Mouse (Mus musculus) frontal cortex, postnatal 36 days (tissue): Measurements from ENCODE around the gene Anapc5.

Source experiments
- DNase-seq, 2 experiments: peaks; one replicate each; pipeline ENCODE4 v3.0.0; 2022; ENCODE audit warnings: low spot score in 2 of 2

Gene Anapc5

DNA sequence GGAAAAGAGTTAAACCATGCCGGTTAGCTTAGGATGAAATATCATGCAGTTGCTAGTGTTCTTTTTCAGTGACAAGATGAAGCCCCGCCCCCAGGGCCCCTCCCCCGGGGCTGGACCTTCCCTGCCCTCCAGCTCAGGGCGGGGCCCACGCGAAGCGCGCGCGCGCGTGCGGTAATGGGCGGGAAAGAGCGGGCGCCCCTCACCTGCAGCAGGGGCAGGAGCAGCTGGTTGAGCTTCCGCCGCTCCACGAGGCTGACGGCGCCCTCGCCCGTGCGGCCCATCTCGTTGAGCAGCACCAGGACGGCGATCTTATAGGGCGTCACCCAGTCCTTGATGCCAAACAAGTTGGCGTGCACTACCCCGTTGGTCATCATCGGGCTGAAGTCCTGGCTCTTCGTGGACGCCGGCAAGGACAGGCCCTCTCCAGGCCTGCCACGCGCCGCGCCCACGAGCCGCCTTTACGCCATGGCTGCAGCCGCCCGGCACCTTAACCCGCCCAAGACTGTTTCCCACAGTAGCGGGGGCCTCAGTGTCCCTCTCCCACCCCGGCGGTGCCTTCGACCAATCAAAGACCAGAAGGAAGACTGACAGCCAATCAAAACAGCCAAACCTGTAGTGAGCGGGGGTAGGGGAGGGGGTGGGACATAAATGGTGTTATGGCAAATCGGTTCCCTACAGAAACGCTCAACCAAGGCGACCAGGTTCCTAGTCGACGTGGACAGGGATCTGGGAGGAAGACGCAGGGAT is at the start of gene Anapc5:
Gene Anapc5, minus strand, starts transcription at position 563 of the 747 bp plus-strand sequence.
- DNase-seq: peak; percentile 89 to 90

GRCm38 (mm10) chr5:122863053-122863452 is 41.9 kb upstream of the Anapc5 start:
- DNase-seq: no peak

DNA sequence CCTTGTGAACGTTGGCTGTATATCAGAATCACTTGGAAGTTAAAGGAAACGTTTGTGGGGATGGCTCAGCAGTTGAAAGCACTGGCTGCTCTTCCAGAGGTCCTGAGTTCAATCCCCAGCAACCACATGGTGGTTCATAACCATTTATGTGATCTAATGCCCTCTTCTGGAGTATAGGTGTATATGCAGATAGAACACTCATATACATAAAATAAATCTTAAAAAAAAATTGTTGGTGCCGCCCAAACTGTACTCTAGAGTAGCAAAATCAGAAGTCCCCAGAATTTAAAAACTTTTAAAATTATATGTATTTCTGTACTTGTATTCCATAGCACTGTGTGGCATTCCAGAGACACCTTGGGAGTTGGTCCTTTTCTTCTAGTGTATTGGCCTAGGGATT is 34.7 kb upstream of the Anapc5 start:
- no peak for DNase-seq

DNA sequence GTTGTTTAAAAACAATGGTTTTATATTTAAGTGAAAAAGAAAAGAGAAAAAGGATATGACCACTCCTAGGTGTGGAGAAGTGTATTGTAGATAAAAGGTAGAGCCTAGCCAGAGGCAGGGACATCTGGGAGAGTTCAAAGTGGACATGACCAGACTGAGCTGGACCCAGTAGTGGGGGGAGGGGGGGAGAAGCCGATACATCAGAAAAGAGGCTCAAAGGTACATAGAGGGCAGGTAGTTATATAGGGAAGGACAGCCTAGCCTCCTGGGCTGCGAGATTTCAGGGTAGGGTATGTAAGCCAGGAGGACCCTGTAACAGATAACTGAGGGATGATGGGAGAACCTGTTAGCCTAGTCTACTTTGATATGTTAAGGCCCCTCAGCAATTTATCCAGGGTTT is 31.5 kb upstream of the Anapc5 start:
- DNase-seq: no peak

GRCm38 (mm10) chr5:122850319-122851002 is 29.3 kb upstream of the Anapc5 start:
- peak; percentile 21 to 37 for DNase-seq

- peak; percentile 95 to 96 for DNase-seq
Observed at GRCm38 (mm10) chr5:122849521-122850318, 28.6 kb upstream of the Anapc5 start, which contains the start of gene Rnf34. Gene Rnf34, plus strand, starts transcription at chr5:122850048.

- no peak for DNase-seq
Observed at GRCm38 (mm10) chr5:122843799-122844198, 22.7 kb upstream of the Anapc5 start.

GRCm38 (mm10) chr5:122841126-122841525 is 20.0 kb upstream of the Anapc5 start:
- DNase-seq: no peak

DNA sequence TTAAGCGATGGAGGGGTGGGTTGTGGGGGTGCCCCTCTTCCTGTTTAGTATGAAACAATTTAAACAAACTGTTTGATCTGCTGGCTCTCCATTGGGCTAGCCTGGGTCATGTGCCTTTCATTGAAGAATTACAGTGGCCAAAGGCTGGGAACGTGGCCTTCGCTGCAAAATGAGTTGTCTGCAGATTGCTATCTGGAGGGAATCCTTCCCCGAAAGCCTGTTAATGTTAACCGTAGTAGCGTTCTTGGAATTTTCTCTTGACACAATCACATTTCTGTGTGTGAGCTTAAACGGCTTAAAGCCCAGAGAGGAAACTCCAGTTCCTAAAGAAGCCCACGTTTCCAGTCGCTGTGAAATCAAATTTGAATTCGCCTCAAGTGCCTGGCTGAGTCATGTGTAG is 11.9 kb upstream of the Anapc5 start:
- DNase-seq: peak in 1 of 2 experiments; percentile 23

DNA sequence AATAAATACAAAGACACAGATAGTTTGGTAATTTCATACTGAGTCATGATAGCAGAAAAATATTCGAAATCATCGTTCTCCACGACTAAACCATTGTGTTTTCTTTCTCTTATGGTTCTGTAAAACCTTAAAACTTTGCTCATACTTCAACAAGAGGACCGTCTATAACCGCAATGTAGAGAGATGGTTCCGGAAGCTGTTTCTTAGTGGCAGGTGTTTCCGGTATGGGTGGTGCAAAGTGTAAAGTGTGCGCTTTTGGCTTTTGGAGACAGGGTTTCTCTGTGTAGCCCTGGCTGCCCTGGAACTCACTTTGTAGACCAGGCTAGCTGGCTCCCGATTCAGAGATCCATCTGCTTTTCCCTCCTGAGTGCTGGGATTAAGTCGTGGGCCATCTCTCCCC is 11.4 kb upstream of the Anapc5 start:
- DNase-seq: no peak

- no peak for DNase-seq
Observed at GRCm38 (mm10) chr5:122825099-122825498, 4.0 kb upstream of the Anapc5 start.

DNA sequence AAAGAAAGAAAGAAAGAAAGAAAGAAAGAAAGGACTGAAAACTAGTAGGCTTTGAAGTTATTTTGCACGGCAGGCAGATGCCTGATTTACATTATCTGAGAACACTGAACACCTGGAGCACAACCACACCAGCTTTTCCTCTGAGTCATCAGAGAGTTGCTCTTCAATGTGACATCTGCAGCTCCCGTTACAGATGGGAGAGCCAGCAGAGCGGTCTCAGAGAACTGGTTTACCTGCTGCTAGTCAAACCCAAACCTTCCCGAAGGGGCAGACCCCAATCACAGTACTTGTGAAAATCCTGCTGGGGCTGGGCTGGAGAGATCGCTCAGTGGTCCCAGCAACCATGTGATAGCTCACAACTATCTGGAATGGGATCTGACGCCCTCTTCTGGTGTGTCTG is 3.3 kb upstream of the Anapc5 start:
- DNase-seq: no peak

DNA sequence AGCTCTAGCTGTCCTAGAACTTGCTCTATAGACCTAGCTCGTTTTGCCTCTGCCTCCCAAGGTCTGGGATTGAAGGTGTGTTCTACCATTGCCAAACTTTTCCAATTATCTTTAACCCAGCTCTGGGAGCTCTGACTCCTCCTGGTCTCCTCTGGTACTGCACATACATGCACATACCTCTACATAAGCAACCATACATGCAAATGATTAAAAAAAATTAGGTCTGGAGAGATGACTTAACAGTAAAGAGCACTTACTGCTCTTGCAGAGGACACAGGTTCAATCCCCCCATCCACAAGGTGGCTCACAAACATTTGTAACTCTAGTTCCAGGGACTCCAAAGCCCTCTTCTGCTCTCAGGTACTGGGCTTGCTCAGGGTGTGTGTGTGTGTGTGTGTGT is 2.8 kb upstream of the Anapc5 start:
- DNase-seq: no peak

DNA sequence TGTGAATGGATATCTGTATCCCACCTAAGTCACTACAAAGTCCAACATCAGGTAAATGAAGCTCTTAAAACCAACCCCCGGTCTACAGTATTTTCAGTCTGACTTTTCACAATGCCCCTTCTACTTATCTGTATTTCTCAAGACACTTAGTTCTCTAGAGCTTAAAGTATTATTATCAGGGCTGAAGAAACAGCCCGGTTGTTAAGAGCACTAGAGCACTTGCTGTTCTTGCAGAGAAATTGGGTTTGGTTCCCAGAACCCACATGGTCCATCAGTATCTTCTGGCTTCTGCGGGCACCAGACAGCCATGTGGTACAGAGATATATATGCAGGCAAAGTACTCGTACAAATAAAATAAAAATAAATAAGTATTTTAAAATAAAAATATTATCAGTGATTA is 1.3 kb upstream of the Anapc5 start:
- no peak for DNase-seq

DNA sequence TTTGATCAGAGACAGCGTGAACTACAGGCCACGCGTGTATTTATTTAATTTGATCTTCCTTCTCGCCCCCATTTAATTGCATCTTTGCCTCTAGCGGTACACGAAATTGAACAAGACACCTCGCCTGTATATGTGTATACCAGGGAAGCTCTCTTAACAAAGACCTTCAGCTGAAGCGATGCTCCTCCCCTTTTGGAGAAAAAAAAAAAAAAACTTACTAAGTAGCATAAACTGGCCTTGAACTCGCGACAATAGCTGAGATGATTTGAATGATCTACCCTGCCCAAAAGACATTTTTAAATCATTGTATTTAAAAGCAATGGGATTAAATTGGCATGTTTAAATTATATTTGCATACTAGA is 366 bp upstream of the Anapc5 start:
- no peak for DNase-seq

- no peak for DNase-seq
Observed at GRCm38 (mm10) chr5:122812699-122813098, 8.4 kb downstream of the Anapc5 start.

DNA sequence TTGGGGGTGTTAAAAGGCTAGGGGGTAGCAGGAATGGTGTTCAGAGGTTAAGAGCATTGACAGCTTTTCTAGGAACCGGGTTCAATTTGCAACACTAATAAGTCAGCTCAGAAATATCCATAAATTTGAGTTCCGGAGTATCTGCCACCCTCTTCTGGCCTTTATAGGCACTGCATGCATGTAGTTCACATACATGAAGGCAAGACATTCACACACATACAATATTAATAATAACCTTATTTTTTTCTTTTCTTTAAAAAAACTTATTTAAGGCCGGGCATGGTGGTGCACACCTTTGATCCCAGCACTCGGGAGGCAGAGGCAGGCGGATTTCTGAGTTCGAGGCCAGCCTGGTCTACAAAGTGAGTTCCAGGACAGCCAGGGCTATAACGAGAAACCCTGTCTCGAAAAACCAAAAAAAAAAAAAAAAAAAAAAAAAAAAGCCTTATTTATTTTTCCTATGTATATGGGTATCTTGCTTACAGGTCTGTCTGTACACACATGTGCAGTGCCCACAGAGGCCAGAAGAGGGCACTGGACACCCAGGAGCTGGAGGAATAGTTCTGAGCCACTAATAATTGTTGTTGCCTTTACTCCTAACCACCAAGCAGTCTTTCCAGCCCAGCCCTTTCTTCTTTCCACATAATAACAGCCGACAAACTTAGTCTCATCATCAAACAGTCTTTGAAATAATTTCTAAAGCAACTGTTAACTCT is 9.6 kb downstream of the Anapc5 start:
- peak; percentile 26 to 46 for DNase-seq

GRCm38 (mm10) chr5:122805503-122805902 is 15.6 kb downstream of the Anapc5 start:
- DNase-seq: no peak

DNA sequence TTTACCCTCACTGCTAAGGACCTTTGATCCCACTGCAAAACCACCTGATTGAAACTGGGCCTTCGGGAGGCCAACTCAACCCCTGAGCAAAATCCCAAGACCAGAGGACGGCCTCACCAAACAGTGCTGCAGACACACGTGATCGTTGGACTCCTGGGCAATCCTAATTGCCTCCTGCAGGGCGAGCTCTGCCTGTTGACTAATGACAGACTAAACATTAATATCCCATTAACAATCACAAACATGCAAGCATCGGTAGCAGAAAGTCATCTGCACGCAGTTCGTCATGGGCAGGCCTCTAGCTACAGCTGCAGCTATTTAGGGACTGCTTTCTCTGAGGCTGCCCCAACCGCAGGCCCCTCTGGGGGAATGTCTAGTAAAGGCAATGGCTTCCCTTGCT is 18.4 kb downstream of the Anapc5 start:
- no peak for DNase-seq

DNA sequence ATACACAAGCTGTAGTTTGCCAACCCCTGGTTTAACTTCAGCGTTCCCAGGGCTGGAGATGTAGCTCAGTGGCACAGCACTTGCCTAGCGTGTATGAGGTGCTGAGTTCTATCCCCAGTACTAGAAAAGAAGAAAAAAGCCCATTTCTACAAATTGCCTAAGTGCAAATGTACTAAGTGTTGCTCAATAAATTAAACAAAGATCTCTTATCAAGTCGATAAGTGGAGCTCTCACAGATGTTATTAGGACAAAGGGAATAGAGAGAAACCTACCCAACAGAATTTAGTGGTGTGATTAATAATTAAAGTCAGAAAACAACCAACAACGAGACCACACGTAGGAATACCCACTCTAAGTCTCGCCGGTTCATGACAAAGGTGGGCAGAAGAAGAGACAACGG is 19.5 kb downstream of the Anapc5 start:
- no peak for DNase-seq

DNA sequence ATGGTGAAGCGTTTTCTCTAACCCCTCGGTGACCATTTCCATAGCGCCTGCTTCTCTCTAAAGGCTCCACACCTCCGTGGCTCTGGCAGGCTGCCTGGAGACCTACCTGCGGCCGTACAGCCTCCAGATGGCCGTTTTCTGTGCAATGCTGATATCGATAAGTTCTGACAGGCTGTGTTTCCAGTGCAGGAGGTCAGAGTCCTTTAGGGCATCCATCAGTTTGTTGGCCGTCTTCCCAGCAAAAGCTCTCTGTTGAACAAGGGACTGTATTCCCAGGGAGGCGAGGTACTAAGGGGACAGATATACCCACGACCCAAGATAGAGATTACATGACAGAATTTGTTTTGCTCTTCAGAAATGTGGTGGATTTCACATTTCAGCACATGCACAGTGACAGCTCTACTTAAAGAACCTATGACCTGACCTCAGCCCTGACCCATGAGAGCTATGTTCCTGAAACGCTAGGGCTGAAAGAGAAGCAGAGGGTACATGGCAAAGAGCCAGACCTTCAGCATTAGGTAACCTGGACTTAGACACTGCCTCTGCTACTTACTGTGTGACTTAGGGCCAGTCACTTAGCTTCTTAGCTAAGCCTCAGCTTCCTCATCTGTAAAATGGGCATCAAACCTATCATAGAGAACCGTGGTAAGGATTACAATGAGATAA is 20.7 kb downstream of the Anapc5 start:
- no peak for DNase-seq
